Mouse (Mus musculus): ENCODE measurements around the gene Ppat.

The Ppat gene

DNA sequence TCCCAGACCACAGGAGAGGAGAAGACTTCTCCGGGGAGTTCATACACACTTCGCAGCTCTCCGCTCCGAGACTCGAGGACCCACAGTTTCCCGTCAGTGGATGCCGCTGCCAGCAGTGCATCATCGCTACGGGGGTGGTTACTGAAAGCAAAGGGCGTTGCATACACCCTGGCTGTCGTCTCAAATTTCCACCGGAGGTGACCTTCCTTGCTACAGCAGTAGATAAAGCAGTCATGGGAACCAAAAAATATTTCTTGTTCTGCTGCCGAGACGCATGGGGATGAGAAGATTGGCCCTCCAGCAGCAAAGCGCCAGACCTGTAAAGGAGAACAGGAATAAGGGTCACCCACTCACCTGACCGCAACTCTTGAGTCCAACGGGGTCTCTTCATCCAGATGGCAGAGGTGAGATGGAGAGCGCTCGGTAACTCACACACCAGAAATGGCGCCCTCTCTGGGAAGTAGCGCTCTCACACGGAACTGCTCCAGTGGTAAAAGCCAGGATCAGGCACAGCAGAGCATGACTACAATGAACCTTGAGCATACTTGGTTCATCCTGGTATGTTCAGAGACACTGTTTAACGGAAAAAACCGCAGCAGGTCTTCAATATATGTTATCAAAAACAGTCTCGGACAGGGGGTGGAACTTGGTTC lies 75.1 kb downstream of the Ppat start:
- no peak for DNase-seq (ENCODE audit: low read depth)

DNA sequence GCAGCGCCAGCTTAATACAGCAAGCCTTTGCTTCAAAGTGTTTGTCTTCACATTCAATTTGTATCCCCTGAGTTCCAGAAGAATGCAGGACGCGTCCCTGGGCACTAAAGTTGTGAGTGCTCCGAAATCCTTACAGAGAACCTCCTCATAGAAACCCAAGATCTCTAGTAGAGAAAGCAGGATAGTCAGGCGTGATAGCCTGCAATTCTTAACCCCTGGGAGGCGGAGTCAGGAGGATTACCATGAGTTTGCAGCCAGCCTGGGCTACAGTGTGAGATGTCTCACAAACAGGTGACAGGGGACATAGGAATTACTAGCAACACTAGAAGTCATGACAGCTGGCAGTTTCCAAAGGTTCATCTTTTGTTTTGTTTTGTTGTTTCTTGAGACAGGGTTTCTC lies 81.8 kb downstream of the Ppat start:
- DNase-seq (ENCODE audit: low read depth) = no peak

DNA sequence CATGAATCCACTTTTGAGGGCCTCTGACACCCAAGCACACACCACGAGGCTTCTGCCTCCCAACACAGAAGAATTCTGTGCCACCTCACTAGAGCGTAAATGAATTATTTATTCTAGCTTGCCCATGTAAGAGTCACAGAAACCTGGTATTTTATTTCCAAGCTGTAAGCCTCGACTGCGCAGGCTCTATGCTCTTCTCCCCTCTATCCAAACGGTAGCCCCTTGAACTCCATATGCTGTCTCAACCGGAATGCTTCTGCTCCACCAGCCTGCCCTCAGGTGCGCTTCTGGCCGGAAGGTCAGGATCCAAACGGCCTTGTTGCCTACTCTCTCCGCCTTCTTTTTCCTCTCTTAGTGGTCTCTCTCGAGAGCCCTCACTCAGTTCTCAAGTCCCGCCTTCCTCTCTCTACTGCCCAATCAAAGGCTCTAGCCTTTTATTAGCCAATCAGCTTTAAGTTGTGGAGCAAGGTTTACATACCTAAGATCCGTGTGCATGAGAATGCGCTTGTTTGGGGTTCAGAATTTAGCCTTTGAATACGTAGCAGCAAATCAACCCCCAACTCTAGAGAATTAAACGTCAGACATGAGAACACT lies 82.6 kb downstream of the Ppat start:
- DNase-seq (ENCODE audit: low read depth) = no peak

- DNase-seq (ENCODE audit: low read depth) = no peak
Measured at GRCm38 (mm10) chr5:76866819-76867218, 84.6 kb downstream of the Ppat start.
